Mouse (Mus musculus): ENCODE data around the gene Mlf2. TPM values are rescaled to one million over a fixed set of nuclear protein-coding genes. Genes with fewer than 3 reads are reported as not detected.
"Not testable (repeated sequence)": the region's sequence is repeated elsewhere in the genome, so short reads cannot be mapped to it uniquely, and the experiment has no call there.

The Mlf2 gene
- polyA plus RNA-seq (2017; shearing (Covaris generic)): 10 to 100 TPM; 39.0 to 40.7 TPM

DNA sequence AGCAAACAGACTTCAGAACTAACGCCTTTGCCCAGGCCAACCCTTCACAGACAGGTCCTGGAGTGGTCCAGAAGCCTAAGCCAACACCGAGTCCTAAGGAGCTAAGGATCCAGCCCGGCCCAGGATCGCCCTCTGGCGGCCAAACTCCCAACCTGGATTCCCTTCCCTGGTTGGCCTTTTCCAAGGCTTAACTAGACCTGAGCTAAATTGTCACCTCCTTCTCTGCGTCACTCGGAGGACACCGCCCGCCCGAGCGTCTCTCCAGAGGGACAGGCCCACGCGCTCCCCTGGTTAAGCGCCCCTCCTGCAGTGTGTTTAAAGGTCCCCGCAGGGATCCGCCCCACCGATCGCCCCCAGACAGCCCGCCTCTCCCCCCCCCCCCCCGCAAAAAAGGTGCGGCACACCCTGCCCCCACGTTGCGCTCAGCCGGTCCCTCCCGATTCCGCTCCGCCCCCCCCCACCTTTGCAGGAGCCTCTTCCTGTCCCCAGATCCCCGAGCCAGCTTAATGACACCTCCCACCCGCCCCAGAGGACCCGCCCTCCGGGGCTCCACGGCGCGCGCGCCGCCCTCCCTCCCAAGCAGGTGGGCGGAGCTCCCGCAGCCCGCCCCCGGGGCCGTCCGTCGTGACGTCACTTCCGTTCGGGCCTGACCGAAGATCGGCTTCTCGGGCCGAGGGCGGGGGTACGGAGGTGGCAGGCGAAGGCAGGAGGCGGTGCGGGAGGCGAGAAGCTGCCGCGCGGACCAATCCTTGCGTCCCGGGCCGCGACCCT lies at the start of gene Mlf2:
Gene Mlf2, plus strand, starts transcription at position 633 of the 771 bp plus-strand sequence.
- peak; percentile 82 for ATAC-seq

DNA sequence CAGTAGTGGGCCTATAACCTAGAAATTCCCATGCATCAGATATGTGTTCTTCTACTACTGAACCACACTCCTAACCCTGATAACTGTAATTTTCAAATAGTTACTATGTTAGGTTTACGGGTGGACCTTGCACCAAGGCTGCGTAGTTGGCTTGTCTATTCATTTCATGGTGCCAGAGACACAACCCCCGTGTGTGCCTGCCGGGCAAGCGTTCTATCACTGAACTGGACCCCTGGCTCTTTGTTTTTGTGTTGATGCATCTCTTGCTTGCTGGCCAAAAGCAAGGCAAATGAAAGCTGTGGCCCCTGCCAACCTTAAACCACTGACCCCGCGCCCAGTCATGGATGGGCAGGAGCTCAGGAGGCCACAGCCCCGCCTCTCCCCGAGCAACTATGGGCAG lies 49.4 kb upstream of the Mlf2 start:
- no peak for ATAC-seq

DNA sequence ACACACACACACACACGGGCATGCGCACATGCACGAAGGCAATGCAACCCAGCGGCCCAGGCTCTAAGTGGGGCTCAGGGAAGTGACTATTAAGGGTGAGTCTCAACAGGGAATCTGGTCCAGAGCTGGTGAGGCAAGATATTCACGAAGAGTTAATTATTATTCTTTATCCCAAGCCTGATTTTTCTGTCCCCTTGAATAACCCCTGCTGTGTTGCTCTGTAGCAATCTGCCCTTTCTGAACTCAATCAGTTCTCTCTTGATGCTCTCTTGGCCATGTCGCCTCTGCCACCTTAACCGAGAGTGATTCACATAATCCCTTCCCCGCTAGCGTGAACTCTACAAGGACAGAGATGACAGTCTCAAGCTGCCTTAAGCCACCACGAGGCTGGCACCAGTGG lies 47.8 kb upstream of the Mlf2 start:
- ATAC-seq: no peak

DNA sequence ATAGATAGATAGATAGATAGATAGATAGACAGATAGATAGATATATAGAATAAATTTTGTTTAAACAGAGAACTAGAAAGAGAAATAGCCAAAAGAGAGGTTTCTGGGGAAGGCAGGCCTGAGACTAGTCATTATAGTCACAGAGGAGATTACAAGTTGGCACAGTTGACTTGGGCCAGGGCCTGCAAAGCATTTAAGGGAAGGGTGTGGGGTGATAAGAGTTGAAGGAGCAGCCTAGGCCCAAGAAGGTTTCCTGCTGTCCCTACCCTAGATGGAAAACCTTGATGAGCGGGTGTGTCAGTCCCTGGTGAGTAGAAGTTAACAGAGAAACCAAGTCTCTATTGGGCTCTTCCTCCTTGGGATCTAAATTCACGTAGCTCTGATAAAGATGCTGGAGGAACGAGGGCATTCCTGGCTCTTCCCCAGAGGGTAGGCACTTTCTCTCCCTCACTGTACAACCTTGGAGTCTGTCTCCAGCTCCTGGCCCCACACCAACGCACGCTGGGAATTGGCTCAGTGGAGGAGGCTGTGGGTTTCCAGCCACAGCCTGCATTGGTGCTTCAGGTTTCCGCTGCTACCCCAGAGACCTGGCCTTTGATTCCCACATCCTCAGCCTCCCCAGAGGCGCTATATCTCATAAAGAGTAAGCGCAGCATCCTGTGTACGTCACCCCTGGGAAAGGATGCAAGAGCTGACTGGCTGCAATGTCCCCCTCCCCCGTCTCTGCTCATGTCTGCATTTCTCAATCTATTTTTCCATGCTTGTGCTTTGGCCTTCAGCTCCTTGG lies 46.3 kb upstream of the Mlf2 start:
- peak; percentile 92 for ATAC-seq

DNA sequence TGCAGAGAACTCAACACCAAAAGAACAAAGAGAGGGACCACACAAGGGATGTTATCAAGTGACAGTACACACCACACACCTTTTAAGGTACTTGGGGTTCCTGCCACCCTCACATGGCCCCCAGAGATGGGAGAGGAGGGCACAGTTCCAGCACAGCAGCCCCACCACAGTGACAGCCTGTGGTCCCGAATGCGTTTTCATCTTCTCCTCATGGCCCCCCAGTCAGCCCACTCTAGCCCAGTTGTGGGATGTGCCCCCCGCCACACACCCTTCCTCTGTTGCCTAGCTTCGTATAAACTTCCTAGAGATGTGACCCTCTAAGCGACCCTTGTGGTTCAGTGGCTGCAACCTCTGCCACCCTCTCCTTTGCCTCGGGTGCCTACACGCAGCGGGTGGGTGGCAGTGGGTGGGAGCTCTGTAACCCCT lies 45.2 kb upstream of the Mlf2 start:
- ATAC-seq: peak; percentile 28

DNA sequence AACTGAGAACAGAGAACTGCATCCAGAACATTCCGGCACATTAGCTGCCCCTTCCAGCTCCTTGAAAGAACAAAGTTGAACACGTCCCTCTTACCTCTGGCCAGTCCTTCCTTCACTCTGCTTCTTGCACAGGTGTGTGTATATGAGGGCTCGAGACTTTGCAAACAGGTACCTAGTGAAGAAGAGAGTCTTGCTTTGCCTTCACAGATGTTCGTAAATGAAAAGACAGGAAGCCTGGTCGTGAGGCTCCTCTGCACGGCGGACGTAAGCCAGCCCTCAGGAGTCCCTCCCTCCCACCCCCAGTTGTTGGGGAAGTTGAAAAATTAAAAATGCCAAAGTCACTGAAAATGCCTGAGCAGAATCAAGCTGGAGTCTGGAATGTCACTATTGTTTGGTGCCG lies 43.2 kb upstream of the Mlf2 start, which contains the start of gene Cd4:
Gene Cd4, minus strand, starts transcription at position 236 of the 400 bp plus-strand sequence.
- peak; percentile 36 for ATAC-seq

DNA sequence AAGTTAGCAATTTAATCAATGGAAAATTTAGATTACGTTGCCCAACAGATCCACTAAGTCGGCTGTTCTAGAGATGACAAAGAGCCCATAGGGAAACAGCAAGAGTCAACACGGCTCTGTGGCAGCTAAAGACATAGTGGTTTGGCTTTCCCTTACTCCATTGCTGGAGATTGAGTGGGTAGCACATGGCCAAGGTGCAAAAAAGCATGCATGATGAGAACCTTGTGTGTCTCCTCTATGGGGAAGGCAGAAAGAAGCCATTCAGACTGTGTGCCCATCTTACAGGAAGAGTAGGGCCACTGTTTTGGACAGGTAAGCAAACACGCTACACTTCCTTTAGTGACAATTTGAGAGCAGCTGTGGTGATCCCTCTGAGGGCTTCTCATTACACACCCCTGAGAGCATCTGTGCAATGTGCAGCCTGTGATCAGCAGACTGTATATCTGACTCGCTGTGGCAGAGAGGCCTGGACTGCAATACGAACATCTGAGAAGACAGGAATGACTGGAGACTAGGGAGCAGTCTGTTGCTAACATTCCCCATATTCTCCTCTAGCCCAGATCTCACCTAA lies 42.5 kb upstream of the Mlf2 start:
- no peak for ATAC-seq

DNA sequence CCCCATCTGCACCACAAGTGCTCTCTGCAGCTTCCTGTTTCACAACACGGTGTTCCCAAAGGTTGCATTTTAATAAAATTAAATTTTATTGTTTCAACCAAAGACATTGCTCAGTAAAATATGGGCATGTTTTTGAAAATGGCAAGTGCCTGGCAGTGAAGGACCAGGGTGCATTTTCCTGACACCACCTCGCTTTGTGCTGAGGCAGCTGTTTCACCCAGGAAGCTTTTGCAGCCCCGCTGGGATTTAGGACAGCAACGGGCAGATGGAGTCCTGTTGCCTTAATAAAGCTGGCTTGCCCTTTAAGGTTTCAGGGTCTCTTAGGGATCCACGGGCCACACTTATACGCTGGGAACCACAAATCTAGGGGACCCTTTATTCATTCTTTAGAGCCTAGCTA lies 40.2 kb upstream of the Mlf2 start:
- ATAC-seq: no peak

DNA sequence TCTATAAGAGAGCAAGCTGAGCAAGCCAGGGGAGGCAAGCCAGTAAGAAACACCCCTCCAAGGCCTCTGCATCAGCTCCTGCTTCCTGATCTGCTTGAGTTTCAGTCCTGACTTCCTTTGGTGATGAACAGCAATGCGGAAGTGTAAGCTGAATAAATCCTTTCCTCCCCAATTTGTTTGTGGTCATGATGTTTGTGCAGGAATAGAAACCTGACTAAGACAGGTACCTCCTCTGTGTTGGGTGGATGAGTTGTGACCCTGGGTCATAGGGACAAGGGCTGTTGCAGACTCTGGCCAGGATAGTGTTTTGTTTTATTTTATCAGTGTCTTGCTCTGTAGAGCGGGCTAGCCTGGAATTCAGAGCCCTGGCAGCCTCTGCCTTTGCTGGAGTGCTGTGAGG lies 37.1 kb upstream of the Mlf2 start:
- ATAC-seq: not testable (repeated sequence)

DNA sequence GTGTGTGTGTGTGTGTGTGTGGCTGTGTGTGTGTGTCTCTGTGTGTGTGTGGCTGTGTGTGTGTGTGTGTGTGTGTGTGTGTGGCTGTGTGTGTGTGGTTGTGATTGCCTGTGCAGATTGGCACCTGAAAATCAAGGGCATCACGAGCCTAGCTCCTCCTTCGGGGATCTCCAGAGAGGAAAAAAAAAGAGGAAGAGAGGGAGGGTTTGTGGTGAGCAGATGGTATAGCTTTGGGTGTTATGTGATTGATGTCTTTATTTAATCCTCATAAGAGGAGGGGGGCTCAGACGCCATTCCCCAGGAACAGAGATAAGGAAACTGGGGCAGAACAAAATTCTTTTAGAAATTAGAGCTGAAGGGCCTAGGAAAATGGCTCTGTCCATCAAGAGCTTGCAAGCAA lies 32.8 kb upstream of the Mlf2 start:
- ATAC-seq: peak; percentile 11

DNA sequence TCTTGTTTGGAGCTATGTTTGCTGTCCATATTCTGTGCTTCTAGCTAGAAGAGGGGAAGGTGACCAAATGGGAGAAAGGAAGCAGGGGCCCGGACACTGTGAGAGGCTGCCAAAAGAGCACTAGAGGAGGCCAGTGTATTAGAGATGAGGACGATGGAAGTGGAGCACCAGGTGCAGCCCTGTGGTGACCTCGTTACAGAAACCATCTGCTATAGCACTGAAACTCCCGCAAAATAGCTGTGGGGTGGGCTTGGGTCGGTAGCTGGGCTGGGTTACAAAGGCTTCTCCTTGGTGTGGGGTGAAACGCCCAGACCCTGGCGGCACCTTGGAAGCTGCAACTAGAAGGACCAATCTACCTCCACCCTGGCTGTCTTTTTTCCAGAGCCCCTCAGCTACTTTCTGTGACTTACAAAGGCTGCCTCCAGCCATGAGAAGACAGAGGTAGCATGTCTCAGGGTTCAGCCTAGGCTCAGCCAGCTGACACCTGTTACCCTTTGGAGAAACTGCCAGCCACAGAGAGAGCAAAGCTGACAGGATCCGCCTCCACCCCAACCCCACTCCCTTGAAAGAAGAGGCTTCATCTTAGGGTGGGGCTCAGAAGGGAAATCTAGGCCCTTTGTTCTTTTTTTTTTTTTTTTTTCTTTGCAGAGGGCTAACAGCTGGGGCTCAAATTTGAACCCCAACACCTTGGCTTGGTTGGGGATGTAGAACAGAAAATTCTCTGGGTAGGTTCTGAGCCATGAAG lies 31.0 kb upstream of the Mlf2 start:
- ATAC-seq: no peak

DNA sequence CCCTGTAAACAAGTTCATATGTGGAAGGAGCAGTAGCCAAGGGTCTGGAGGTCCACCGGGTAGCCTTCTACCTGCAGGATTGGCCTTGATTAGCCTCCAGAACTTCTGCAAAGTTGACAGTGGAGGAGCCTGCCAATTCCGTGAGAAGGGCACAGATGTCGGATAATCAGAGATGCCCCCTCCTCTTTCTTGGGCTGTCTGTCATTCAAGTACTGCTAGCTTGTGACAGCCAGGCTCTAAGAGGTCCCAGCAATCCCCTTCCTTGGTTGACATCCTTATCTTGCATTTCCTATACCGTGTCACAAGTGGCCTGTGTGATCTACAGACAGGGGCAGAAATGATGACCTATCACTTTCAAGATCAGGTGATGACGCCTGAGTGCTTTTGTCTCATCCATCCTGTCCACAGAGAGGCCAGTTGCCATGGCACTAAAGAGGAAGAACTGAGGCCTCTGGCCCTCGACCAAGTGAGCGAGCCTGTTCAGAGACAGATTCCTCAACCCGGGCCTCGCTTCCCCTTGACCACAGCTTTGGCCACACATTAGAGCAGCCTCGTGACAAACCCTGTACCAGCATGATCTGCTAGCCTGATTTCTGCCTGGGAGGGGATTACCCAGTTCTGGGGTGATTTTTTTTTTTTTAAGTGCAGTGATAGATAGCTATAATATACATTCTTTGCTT lies 30.2 kb upstream of the Mlf2 start:
- peak; percentile 59 for ATAC-seq

DNA sequence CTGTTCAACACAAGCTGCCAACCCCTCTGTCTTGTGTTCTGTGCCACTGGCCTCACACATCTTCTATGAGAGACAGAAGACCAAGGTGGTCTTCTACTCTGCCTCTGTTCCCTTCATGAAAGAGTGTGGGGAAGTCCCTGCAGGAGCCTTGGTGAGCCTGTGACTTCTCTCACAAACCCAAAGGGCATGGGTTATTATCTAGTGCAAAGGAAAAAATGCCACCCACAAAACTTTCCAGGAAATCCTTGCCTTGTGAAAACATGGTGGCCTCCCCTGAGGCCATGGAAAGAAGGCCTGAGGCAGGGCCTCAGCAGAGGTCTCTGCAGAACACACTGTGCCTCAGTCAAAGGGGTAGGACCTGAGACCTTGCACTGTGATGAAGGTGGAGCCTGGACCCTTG lies 29.3 kb upstream of the Mlf2 start:
- ATAC-seq: no peak

DNA sequence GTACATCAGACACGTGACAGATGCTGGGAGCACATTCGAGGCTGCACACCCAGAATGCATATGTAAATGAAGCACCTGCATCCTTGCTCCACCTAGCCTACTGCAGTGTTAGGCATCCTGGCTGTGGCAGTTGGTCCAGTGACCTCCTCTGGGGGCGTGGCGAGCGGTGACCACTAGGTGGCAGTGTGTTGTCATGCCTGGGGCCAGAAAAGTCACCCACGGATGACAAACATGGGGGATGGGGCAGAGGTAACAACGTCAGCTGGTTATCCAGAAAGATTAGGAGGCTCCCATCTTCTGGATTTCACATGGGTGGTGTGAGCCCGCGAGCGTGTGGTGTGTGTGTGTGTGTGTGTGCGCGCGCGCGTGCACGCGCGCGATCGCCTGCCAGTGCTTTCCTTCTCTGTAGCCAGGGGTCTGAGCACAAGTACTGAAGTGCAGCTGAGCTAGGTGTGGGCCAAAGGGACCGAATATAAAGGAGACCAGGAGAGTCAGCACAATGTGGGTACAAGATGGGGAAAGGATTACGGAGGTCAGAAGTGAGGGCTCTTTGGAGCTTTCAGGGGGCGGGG lies 27.5 kb upstream of the Mlf2 start:
- peak; percentile 66 for ATAC-seq

DNA sequence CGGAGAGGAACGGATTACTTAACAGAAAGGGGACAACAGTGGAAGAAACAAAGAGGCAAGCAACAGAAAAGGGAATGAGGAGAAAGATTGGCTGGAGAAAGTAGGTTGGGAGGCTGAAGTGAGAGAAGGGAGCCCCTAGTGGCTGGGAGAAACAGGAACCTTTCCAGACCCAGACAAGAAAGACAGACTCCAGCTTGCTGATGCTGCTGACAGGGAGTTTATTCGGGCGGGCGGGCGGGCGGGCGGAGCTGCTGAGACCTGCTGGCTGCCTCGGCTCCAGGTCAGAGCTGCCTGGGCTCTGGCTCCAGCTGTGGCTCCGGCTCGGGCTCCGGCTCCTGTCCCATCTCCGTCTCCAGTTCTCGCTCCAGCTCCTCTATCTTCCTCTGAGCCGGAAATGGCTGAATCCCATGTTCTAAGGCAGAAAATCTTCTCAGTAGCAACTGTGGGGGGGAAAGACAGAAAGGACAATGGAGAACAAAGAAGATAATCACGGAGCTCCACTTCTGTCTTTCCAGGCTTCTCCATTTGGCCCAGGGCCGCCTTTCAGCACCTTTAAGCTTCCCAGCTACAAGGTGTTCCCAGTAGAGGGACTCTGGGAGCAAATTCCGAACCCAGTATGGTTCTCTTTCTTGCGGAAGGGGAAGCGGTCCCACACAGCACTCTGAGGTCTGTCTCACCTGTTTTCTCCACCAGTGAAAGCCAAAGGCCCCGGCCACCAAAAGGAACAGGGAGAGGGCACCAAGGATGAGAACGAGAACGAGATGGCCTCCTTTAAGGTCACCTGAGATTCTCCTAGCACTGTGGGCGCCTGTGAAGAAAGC lies 26.8 kb upstream of the Mlf2 start:
- ATAC-seq: peak; percentile 6

DNA sequence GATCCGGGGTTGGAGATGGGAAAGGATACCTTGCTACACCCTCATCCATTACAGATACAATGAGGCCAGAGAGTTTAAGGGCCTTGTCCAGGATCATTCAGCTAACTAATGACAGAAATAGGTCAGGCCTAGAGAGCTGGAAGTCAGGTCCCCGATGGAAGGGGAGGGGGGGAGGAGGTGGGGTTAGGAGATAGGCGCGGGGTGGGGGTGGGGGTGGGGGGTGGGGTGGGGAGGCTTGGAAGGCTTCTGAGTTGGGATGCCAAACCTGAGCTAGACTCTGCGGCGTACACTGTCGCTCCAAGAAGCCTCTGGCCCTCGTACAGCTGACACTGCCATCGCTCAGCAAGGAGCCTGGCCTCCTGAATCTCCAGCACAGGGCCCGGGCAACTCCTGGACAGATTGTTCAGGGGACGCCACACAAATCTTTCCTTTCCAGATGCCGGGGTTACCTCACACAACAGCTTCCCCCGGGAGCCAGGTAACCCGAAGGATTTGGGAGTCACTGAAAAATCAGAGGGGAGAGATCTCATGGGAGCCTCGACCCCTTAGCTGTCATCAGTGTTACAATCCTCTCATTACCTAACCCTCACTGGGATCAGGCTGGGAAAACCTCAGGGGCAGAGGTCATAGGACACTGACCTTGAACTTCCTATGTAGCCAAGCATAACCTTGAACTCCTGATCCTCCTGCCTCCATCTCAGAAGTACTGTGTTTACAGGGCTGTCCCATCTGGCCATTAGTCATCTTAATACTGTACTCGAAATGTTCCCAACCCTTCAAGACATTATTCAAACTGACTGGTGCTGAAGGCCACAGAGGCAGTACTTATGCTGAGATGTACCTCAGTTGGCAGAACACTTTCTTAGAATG lies 26.0 kb upstream of the Mlf2 start:
- ATAC-seq: no peak

DNA sequence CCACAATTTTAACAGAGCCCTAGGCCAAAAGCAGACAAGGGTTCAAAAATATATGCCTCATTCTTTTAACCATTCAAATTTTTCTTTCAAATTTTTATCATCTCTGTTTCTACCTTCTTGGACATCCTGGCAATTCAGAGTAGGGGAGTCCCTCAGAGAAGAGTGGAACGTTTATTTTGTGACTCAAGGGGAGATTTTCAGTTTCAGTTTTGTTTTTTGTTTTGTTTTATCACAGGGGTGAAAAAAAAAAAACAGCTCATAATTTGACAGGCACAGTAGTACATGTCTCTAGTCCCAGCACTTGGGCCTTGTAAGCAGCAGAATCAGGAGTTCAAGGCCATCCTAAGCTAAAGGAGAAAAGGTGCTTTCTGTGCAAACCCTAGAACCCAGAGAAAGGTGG lies 23.4 kb upstream of the Mlf2 start:
- peak; percentile 63 for ATAC-seq

DNA sequence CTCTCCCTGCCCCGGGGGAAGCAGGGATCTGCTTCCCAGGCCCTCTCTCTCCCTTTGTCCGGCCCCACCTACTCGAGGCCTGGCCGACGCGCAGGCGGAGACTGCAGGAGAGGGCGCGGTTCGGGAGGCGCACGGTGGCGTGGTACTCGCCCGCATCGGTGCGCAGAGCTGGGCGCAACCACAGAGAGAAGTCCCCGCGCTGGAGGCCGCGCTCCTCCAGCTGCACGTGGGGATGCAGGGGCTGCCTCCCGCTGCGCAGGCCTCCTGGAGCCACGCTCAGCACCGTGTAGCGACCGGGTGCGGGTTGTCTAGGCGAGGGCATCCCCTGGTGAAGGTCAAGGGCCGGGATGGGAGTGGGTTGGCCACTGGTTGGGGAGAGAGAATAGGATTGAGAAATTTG lies 21.2 kb upstream of the Mlf2 start:
- ATAC-seq: peak; percentile 15

DNA sequence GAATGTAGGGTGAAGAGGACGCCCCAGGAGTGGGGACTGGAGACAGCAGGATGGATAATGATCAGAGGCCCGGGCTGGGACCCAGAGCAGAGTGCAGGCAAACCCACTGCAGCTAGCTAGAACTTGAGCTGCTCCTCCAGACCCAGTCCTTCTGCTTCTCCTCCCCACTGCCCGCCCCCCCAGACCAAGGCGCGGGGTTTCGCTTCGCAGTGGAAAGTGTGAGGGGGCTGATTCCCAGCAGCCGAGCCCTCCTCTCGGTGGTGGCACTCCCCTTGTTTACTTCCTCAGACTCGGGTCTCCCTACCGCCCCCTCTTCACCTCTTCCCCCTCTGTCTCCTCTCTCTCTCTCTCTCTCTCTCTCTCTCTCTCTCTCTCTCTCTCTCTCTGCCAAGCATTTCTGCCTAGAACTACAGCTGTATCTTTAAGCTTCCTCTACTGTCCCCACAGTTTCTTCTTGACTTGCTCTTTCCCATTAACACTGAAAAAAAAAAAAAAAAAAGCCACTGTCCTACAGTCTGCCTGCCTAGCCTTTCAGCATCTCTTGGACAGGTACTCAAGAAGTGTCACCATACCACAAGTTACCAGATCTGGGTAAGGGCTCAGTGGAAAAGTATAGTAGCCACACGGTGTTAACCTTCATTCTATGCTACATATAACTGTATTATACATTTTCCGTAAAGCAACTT lies 19.5 kb upstream of the Mlf2 start, which contains the start of gene Lag3:
Gene Lag3, minus strand, starts transcription at position 173 of the 686 bp plus-strand sequence.
- peak; percentile 25 for ATAC-seq

All from CD4-positive, CD25-positive, alpha-beta regulatory T cell, adult 4 months (primary cell).